Mouse (Mus musculus): Measurements from ENCODE around the gene Gpr55.
A peak's percentile ranks its signal among the peaks of the same experiment; 100 is the strongest.

The Gpr55 gene

GRCm38 (mm10) chr1:85913078-85913755 is 47.6 kb downstream of the Gpr55 start:
- DNase-seq, result no peak

GRCm38 (mm10) chr1:85908754-85909590 is 51.8 kb downstream of the Gpr55 start:
- no peak for DNase-seq

- DNase-seq, result no peak
Measured at GRCm38 (mm10) chr1:85906892-85907291, 53.9 kb downstream of the Gpr55 start.

GRCm38 (mm10) chr1:85902108-85902561 is 58.7 kb downstream of the Gpr55 start:
- peak; percentile 73 to 79 for DNase-seq

- peak; percentile 48 to 53 for DNase-seq
Measured at GRCm38 (mm10) chr1:85901516-85902107, 59.2 kb downstream of the Gpr55 start.

- DNase-seq, result peak in 1 of 2 experiments; percentile 28
Measured at GRCm38 (mm10) chr1:85900521-85901333, 60.1 kb downstream of the Gpr55 start.

GRCm38 (mm10) chr1:85899388-85899761 is 61.4 kb downstream of the Gpr55 start:
- DNase-seq, result peak in 1 of 2 experiments; percentile 42

GRCm38 (mm10) chr1:85898761-85899387 is 61.9 kb downstream of the Gpr55 start:
- peak in 1 of 2 experiments; percentile 79 for DNase-seq

GRCm38 (mm10) chr1:85897901-85898760 is 62.7 kb downstream of the Gpr55 start:
- DNase-seq, result peak in 1 of 2 experiments; percentile 76

- peak; percentile 26 to 38 for DNase-seq
Measured at GRCm38 (mm10) chr1:85896781-85897700, 63.8 kb downstream of the Gpr55 start.

GRCm38 (mm10) chr1:85896110-85896509 is 64.7 kb downstream of the Gpr55 start:
- DNase-seq, result no peak

- DNase-seq, result peak; percentile 67 to 77
Measured at GRCm38 (mm10) chr1:85895391-85895837, 65.4 kb downstream of the Gpr55 start.

- peak; percentile 48 to 63 for DNase-seq
Measured at GRCm38 (mm10) chr1:85894748-85895360, 66.0 kb downstream of the Gpr55 start.

- DNase-seq, result peak; percentile 90 to 94
Measured at GRCm38 (mm10) chr1:85894231-85894747, 66.5 kb downstream of the Gpr55 start, which contains the start of gene Itm2c. Gene Itm2c (plus strand): TSS chr1:85894281.

All from cerebellum, postnatal 25 days (tissue).